Mouse (Mus musculus) cortical plate, adult 2 months (tissue): Measurements from ENCODE around the gene Nlk.

Experiments used
- CTCF ChIP-seq: fragments of 200-500 bp; IDR thresholded peaks from 2 replicates; pipeline ENCODE4 v1.5.1; 2011; ENCODE audit warnings: mild to moderate bottlenecking, control low read depth, low read length; ENCODE audit not compliant: insufficient read depth; ENCODE audit errors: extremely low read depth
- POLR2A ChIP-seq: fragments of 200-500 bp; IDR thresholded peaks from 2 replicates; pipeline ENCODE4 v1.6.1; 2011; ENCODE audit warnings: mild to moderate bottlenecking, low read length, control low read depth; ENCODE audit not compliant: insufficient read depth; ENCODE audit errors: extremely low read depth

GRCm38 (mm10) chr11:78703085-78703484, 5.9 kb upstream of the Nlk start:
- no peak for TF ChIP-seq CTCF
- no peak for TF ChIP-seq POLR2A
